Mouse (Mus musculus) B cell, adult (primary cell): Measurements from ENCODE around the gene Metap2. TPM values are rescaled to one million over a fixed set of nuclear protein-coding genes. Genes with fewer than 3 reads are reported as not detected.

Experiments
- total RNA-seq: library from RNA; stranded (reverse); gene quantifications from 4 replicates; pipeline ENCODE4 v1.2.4, GENCODE M21; 2023; ENCODE audit not compliant: inconsistent age

Metap2 gene
- total RNA-seq: 83.4 to 98.2 TPM (median 97.2 TPM) in 4 replicates

GRCm38 (mm10) chr10:93897043-93897646 is at the start of gene Metap2:
Gene Metap2, minus strand, starts transcription at chr10:93897093.

GRCm38 (mm10) chr10:93830931-93831729 is 65.8 kb downstream of the Metap2 start, which contains the start of gene Usp44:
Gene Usp44, plus strand, starts transcription at chr10:93831555.

Other genes with a start within 250 kb of the Metap2 start
- 0.16 TPM in 1 of 4 replicates, not detected in the others for gene Usp44, start 65.5 kb downstream of the Metap2 start, total RNA-seq
- 15.4 to 23.7 TPM (median 19.7 TPM) in 4 replicates for gene Vezt, start 138.7 kb upstream of the Metap2 start, total RNA-seq
- gene Fgd6, start 138.9 kb upstream of the Metap2 start, total RNA-seq: 17.8 to 21.9 TPM (median 18.9 TPM) in 4 replicates